Mouse (Mus musculus) liver, adult 2 months (tissue): Measurements from ENCODE around the gene Crlf3. TPM values are rescaled to one million over a fixed set of nuclear protein-coding genes. Genes with fewer than 3 reads are reported as not detected.

Experiments
- DNase-seq: peaks from one replicate; pipeline ENCODE4 v3.0.0-alpha.2; 2011; ENCODE audit warnings: low read depth, low spot score; ENCODE audit errors: extremely low read depth
- H3K27ac ChIP-seq: fragments of 200-500 bp; replicated peaks from 2 replicates; pipeline ENCODE4 v1.5.1; 2012; ENCODE audit warnings: low read depth, mild to moderate bottlenecking, control low read depth, inconsistent platforms, low read length; ENCODE audit not compliant: insufficient read depth
- H3K27me3 ChIP-seq: fragments of 200-500 bp; 2 replicates; pipeline ENCODE4 v1.6.1; 2012; ENCODE audit warnings: mild to moderate bottlenecking, moderate library complexity, low read length, inconsistent platforms; ENCODE audit not compliant: control insufficient read depth, insufficient read depth
- H3K36me3 ChIP-seq: fragments of 200-500 bp; 2 replicates; pipeline ENCODE4 v1.6.1; 2012; ENCODE audit warnings: low read length, inconsistent platforms; ENCODE audit not compliant: control insufficient read depth, insufficient read depth
- H3K4me1 ChIP-seq: fragments of 200-500 bp; 2 replicates; pipeline ENCODE4 v1.6.1; 2011; ENCODE audit warnings: low read length; ENCODE audit not compliant: control insufficient read depth, insufficient read depth
- H3K4me3 ChIP-seq: fragments of 200-500 bp; 2 replicates; pipeline ENCODE4 v1.5.1; 2011; ENCODE audit warnings: low read depth, mild to moderate bottlenecking, control low read depth, low read length, moderate library complexity; ENCODE audit not compliant: insufficient read depth
- H3K79me2 ChIP-seq: fragments of 200-500 bp; 2 replicates; pipeline ENCODE4 v1.6.1; 2012; ENCODE audit warnings: inconsistent platforms, mild to moderate bottlenecking, low read length, moderate library complexity; ENCODE audit not compliant: control insufficient read depth, insufficient read depth
- H3K9ac ChIP-seq: fragments of 200-500 bp; 2 replicates; pipeline ENCODE4 v1.6.1; 2012; ENCODE audit warnings: low read depth, mild to moderate bottlenecking, control low read depth, inconsistent platforms, low read length
- CTCF ChIP-seq: fragments of 200-500 bp; IDR thresholded peaks from 2 replicates; pipeline ENCODE4 v1.5.1; 2011; ENCODE audit warnings: low read depth, low read length, control low read depth
- POLR2A ChIP-seq: fragments of 200-500 bp; IDR thresholded peaks from 2 replicates; pipeline ENCODE4 v1.6.1; 2011; ENCODE audit warnings: low read length, control low read depth; ENCODE audit not compliant: insufficient read depth; ENCODE audit errors: extremely low read depth
- WGBS: fragments of 180-500 bp; shearing (Covaris S2); methylation state at CpG from one replicate; pipeline ENCODE4 v1.1.7; 2018; 5-methylcytosine and 5-hydroxymethylcytosine counted together
- polyA plus RNA-seq: library from polyadenylated mRNA; depleted of rRNA; stranded (reverse); fragments of >200 nt; gene quantifications from 2 replicates; pipeline ENCODE4 v1.2.3, GENCODE M21; 2012
- total RNA-seq: library from RNA; depleted of rRNA; stranded (reverse); fragments of >200 nt; gene quantifications from 2 replicates; pipeline ENCODE4 v1.2.3, GENCODE M21; 2014

The Crlf3 gene
- total and polyA plus RNA-seq, 2 experiments, result 4.1 to 10.4 TPM

GRCm38 (mm10) chr11:80062159-80062558 lies 18.6 kb downstream of the Crlf3 start:
- H3K36me3 ChIP-seq, result peaks cover 38% of the 10 kb centered on the region
- no peak overlapping the region for H3K27ac ChIP-seq
- H3K79me2 ChIP-seq, result no peaks in the 10 kb centered on the region
- 84% methylated on average over 4 of the region's 4 CpGs for WGBS
- no peak overlapping the region for H3K9ac ChIP-seq
- TF ChIP-seq POLR2A, result no peak
- TF ChIP-seq CTCF, result no peak
- no peak overlapping the region for H3K4me3 ChIP-seq
- DNase-seq, result peak; percentile 17
- no peaks in the 10 kb centered on the region for H3K4me1 ChIP-seq
- H3K27me3 ChIP-seq, result no peaks in the 10 kb centered on the region

- H3K27ac ChIP-seq, result no peak overlapping the region
- TF ChIP-seq CTCF (no peak), POLR2A (no peak)
- no peak overlapping the region for H3K9ac ChIP-seq
- no peak for DNase-seq
- H3K79me2 ChIP-seq, result no peaks in the 10 kb centered on the region
- H3K4me3 ChIP-seq, result no peak overlapping the region
- no peaks in the 10 kb centered on the region for H3K27me3 ChIP-seq
- WGBS, result 96% methylated on average over 9 of the region's 9 CpGs
- peaks cover 49% of the 10 kb centered on the region for H3K36me3 ChIP-seq
- no peaks in the 10 kb centered on the region for H3K4me1 ChIP-seq
Observed at GRCm38 (mm10) chr11:80056141-80056540, 24.6 kb downstream of the Crlf3 start.

DNA sequence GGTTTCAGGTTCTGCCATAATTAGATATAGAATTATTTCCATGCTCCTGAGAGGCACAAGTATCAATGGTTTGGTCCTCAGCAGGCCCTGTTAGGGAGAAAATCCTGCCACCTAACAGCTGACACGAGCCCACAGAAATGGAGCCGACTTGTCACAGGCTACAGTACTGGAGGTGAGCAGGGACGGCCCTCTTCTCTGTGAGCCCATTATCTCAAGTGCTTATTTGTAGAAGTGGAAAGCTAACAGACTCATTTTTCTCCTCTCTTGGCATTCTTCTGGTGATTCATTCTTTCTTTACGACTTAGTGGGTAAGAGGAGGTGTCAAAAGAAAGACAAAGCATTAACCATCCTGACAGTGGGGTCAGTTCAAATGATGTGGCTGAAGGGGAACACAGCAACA lies 26.1 kb downstream of the Crlf3 start:
- Histone ChIP-seq H3K4me3 (no peak overlapping the region), H3K27ac (no peak overlapping the region), H3K79me2 (no peaks in the 10 kb centered on the region), H3K9ac (no peak overlapping the region), H3K4me1 (no peaks in the 10 kb centered on the region), H3K36me3 (peaks cover 40% of the 10 kb centered on the region), H3K27me3 (no peaks in the 10 kb centered on the region)
- TF ChIP-seq CTCF (no peak), POLR2A (no peak)
- no peak for DNase-seq
- 72% methylated on average over 4 of the region's 4 CpGs for whole genome bisulfite sequencing

GRCm38 (mm10) chr11:80053171-80053570 lies 27.6 kb downstream of the Crlf3 start:
- 97% methylated on average over 5 of the region's 5 CpGs for WGBS
- H3K27me3 ChIP-seq, result no peaks in the 10 kb centered on the region
- H3K4me3 ChIP-seq, result no peak overlapping the region
- H3K79me2 ChIP-seq, result no peaks in the 10 kb centered on the region
- H3K27ac ChIP-seq, result no peak overlapping the region
- no peak for TF ChIP-seq CTCF
- no peak for TF ChIP-seq POLR2A
- H3K4me1 ChIP-seq, result no peaks in the 10 kb centered on the region
- peaks cover 32% of the 10 kb centered on the region for H3K36me3 ChIP-seq
- DNase-seq, result no peak
- no peak overlapping the region for H3K9ac ChIP-seq

DNA sequence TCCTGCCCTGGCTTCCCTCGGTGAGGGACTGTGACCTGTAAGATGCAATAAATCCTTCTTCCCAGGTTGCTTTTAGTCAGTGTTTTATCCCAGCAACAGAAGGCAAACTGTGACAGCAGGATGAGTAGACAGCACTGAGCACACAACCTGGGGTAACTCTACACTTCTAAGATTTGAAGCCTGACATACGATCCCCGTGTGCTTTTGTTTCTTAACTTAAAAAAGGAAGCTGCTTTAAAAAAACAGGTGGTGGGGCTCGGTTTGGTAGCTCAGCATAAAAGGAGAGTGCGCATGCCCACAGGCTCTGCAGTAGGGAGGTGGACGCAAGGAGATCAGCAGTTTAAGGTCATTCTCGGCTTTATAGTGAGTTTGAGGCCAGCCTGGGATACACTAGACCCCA lies 28.3 kb downstream of the Crlf3 start:
- H3K4me3 ChIP-seq, result no peak overlapping the region
- WGBS, result 87% methylated on average over 7 of the region's 7 CpGs

DNA sequence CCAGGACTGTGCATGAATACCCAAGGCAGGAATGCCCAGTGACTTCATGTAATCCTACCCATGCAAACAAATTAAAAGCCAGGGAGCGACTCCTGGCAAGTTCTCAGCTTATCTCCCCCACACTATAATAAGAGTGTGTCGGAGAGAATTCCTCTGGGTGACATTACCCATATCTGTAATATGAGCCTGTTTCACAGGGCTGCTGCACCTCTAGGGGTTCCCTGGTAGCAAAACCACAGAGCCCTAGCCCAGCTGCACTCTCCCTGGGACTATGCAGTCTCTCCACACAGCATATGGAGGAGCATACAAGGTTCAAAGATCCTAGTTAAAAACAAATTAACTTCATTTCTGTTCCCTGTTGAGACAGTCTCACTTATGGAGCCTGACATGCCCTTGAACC lies 30.7 kb downstream of the Crlf3 start:
- Histone ChIP-seq H3K79me2 (no peaks in the 10 kb centered on the region), H3K4me1 (no peaks in the 10 kb centered on the region), H3K9ac (no peak overlapping the region), H3K27ac (no peak overlapping the region), H3K4me3 (no peak overlapping the region), H3K36me3 (peaks cover 19% of the 10 kb centered on the region), H3K27me3 (no peaks in the 10 kb centered on the region)
- no peak for DNase-seq
- TF ChIP-seq CTCF (no peak), POLR2A (no peak)
- 85% methylated on average over 2 of the region's 2 CpGs for WGBS

More for the DNA sequence above, 28.3 kb downstream of the Crlf3 start:
- no peak for DNase-seq
- Histone ChIP-seq H3K79me2 (no peaks in the 10 kb centered on the region), H3K27me3 (no peaks in the 10 kb centered on the region), H3K4me1 (no peaks in the 10 kb centered on the region), H3K9ac (no peak overlapping the region), H3K36me3 (peaks cover 31% of the 10 kb centered on the region), H3K27ac (no peak overlapping the region)
- TF ChIP-seq POLR2A (no peak), CTCF (no peak)
